Mouse (Mus musculus) embryonic facial prominence, embryonic 15.5 days (tissue): ENCODE results near the gene Ghitm. TPM values are rescaled to one million over a fixed set of nuclear protein-coding genes. Genes with fewer than 3 reads are reported as not detected.
A peak's percentile ranks its signal among the peaks of the same experiment; 100 is the strongest.

Source experiments
- ATAC-seq: fragments of 200-750 bp; cut with Nextera tagmentation; 2 replicates; pipeline ENCODE4 v1.8.0; 2017; ENCODE audit warnings: low read depth, moderate TSS enrichment; ENCODE audit not compliant: insufficient number of reproducible peaks, low FRiP score, low TSS enrichment
- H3K27ac ChIP-seq: fragments of 300-500 bp; sonication (generic); replicated peaks from 2 replicates; pipeline ENCODE4 v1.5.1; 2015; ENCODE audit warnings: mild to moderate bottlenecking, inconsistent platforms
- H3K27me3 ChIP-seq: fragments of 300-500 bp; sonication (generic); 2 replicates; pipeline ENCODE4 v1.6.1; 2015; ENCODE audit warnings: inconsistent platforms
- H3K36me3 ChIP-seq: fragments of 300-500 bp; sonication (generic); 2 replicates; pipeline ENCODE4 v1.6.1; 2015; ENCODE audit warnings: mild to moderate bottlenecking, inconsistent platforms
- H3K4me1 ChIP-seq: fragments of 300-500 bp; sonication (generic); 2 replicates; pipeline ENCODE4 v1.6.1; 2015; ENCODE audit warnings: inconsistent platforms
- H3K4me2 ChIP-seq: fragments of 300-500 bp; sonication (generic); replicated peaks from 2 replicates; pipeline ENCODE4 v1.6.1; 2015; ENCODE audit warnings: mild to moderate bottlenecking, inconsistent platforms
- H3K4me3 ChIP-seq: fragments of 300-500 bp; sonication (generic); replicated peaks from 2 replicates; pipeline ENCODE4 v1.5.1; 2015; ENCODE audit warnings: mild to moderate bottlenecking, inconsistent platforms
- H3K9ac ChIP-seq: fragments of 300-500 bp; sonication (generic); 2 replicates; pipeline ENCODE4 v1.6.1; 2015; ENCODE audit warnings: inconsistent platforms
- H3K9me3 ChIP-seq: fragments of 300-500 bp; sonication (generic); replicated peaks from 2 replicates; pipeline ENCODE4 v1.6.1; 2016; ENCODE audit warnings: inconsistent platforms
- WGBS: fragments of 180-500 bp; shearing (Covaris S2); methylation state at CpG from one replicate; pipeline ENCODE4 v1.1.7; 2015; 5-methylcytosine and 5-hydroxymethylcytosine counted together
- polyA plus RNA-seq: library from polyadenylated mRNA; unstranded; fragments of >200 nt; fragmentation: Nextera tagmentation; extraction: Ambion mirVana; gene quantifications from 2 replicates; pipeline ENCODE4 v1.2.1, GENCODE M21; 2015

The Ghitm gene
- polyA plus RNA-seq, 1 experiment from 2014 or later, result 188 TPM

DNA sequence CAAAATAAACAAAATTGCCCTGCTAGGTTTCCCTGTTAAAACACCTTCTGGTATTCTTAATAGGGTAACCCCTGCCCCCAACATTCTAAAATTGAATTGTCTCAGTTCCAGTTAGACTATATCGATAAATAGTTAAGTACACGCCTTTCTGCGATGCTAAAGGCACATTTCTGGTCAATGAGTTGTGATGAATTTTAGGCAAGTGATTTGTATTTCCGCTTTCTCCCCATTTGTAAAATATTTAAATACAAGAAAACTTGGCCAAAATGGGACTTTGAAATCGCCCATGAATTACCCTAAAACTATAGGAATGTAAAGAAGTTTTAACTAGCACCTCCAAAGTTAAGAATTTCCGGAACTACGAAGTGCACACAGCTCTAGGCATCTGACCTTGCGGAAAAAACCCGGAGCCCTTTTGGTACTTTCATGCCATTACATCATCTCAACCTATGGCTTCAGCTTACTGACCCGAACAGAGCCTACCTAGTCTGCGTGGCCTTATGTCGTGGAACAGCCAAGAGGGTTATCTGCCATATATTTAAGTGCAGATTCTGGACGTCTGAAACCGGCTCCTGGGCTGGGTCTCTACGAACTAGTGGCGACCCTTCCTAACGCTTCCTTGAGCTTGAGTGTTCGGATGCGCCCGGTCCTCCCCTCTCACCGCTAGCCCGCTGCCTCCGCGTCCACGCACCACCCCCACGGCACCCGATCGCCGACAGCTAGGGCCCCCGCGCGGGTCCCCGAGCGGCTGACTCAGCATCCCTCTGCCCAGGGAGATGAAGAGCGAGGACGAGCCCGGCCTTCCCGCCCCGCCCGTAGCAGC, 557 bp downstream of the Ghitm start:
- Histone ChIP-seq H3K9ac (peak overlapping the region; percentile 79), H3K36me3 (peaks cover 22% of the 10 kb centered on the region), H3K4me3 (peak overlapping the region; percentile 68), H3K9me3 (no peaks in the 10 kb centered on the region), H3K27me3 (no peaks in the 10 kb centered on the region), H3K4me2 (peak overlapping the region; percentile 55), H3K27ac (peak overlapping the region; percentile 78), H3K4me1 (peaks cover 5% of the 10 kb centered on the region; the same call in 1 of the 2 replicates)
- ATAC-seq, result peak; percentile 21; the same call in 1 of the 2 replicates
- WGBS, result 1% methylated on average over 40 of the region's 40 CpGs

DNA sequence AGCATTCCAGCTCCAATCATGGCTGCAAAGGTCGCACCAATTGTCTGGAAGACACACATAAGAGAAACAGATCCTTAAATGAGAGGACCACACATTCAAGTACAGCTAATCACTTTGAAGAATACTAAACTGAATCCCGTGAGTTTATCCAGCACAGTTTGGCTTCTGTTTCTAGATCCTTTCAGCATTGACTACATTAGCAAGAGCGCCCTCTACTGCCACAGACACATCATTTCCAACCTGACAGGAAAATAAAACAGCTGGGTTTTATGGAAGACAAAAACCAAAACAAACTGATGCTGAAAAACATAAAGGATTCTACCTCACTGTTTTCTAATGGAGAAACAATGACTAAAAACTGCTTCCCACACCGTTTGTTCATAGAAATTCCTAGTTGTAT, 7.4 kb downstream of the Ghitm start:
- Histone ChIP-seq H3K36me3 (peaks cover 68% of the 10 kb centered on the region), H3K9ac (no peak overlapping the region), H3K4me1 (no peaks in the 10 kb centered on the region), H3K4me2 (no peak overlapping the region), H3K27me3 (no peaks in the 10 kb centered on the region), H3K4me3 (no peak overlapping the region), H3K27ac (no peak overlapping the region), H3K9me3 (no peaks in the 10 kb centered on the region)
- 49% methylated on average over 4 of the region's 4 CpGs for whole genome bisulfite sequencing
- no peak for ATAC-seq

DNA sequence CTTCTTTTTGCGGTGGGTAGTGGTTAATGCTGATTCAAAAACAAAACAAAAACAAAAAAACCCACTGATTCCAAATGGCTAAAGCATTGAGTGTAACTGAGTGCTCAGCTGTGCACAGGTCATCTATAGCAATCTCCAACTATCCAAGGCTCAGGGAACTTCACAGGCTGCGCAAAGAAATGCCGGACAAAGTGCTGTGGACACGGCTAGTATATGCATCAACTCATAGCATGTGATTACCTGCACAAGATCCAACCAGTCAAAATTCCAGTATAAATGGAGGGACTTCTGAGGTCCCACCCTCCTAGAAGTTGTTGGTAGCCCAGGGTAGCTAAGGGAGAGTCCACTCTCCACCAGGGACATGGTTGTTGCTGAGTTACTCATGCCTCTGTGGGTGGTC, 15.8 kb downstream of the Ghitm start:
- Histone ChIP-seq H3K4me2 (no peak overlapping the region), H3K9me3 (no peaks in the 10 kb centered on the region), H3K9ac (no peak overlapping the region), H3K36me3 (peaks cover 32% of the 10 kb centered on the region), H3K27ac (no peak overlapping the region), H3K4me3 (no peak overlapping the region), H3K27me3 (no peaks in the 10 kb centered on the region), H3K4me1 (no peaks in the 10 kb centered on the region)
- ATAC-seq, result no peak
- WGBS, result 93% methylated on average over 4 of the region's 4 CpGs

DNA sequence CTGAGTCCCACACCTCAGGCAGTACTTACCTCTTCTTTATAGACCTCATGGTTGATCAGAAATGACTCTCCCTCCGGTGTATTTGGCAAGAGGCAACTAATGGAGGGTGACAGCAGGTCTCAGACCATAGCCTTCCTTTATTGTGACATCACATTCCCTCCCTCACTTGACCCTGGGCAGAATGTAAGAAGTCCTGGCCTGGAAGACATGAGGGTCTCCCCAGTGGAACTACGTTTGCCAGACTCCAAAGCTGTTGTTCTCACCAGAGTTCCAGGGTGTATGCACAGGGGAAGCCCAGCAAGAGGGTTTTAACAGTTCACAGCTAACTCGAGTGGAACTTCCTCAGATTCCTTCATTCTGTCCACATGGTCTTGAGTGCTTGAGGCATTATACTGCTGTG, 21.1 kb downstream of the Ghitm start, which contains the start of gene 2610528A11Rik:
Gene 2610528A11Rik, minus strand, starts transcription at position 101 of the 400 bp plus-strand sequence.
- ATAC-seq, result no peak
- Histone ChIP-seq H3K9ac (no peak within 1 kb of the TSS), H3K4me2 (no peak within 1 kb of the TSS), H3K9me3 (no peaks in the 10 kb centered on the region), H3K4me1 (no peaks in the 10 kb centered on the region), H3K27me3 (no peaks in the 10 kb centered on the region), H3K27ac (no peak within 1 kb of the TSS), H3K4me3 (no peak within 1 kb of the TSS), H3K36me3 (0 out of 2 replicates have a peak, but pooled peaks cover 8% of the 10 kb centered on the region)
- 49% methylated on average over 3 of the region's 3 CpGs for WGBS

DNA sequence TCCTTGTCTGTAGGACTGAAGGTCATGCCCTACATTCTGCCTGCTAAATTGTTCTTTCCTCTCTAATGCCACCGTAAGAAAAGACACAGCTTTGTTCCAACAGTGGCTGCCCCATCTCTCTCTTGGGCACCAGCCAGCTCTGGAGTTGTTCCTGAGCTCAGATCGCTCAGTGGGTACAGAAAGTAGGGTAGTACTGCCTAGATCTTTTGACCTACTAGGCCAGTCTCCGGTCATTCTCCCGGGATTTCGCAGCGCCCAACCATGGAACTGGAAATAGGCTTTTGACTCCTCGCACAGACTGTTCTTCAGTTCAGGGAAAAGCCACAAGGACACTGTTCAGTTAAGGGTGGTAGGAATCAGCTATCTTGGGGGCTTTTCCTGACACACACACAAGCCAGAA, 22.1 kb downstream of the Ghitm start:
- Histone ChIP-seq H3K27me3 (no peaks in the 10 kb centered on the region), H3K36me3 (no peaks in the 10 kb centered on the region), H3K4me1 (no peaks in the 10 kb centered on the region), H3K9ac (no peak overlapping the region), H3K4me2 (no peak overlapping the region), H3K9me3 (no peaks in the 10 kb centered on the region), H3K27ac (no peak overlapping the region), H3K4me3 (no peak overlapping the region)
- WGBS, result 85% methylated on average over 7 of the region's 7 CpGs
- ATAC-seq, result no peak

DNA sequence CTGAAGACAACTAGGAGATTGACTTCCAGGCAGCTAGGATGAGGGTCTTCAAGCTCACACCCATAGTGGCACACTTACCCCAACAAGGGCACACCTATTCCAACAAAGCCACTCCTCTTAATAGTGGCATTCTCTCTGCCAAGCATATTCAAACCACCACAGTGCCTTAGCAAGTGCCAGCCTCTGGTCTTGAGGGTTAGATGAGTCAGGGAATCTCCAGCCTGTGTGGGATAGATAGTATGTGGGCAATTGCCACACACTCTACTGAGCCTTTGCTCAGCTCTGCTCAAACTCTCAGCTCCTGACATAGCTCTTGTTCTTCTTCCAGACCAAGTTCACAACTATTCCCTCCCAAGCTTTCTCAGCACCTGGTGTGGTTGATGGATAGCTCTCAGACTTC, 23.7 kb downstream of the Ghitm start:
- no peaks in the 10 kb centered on the region for H3K9me3 ChIP-seq
- ATAC-seq, result no peak
- H3K9ac ChIP-seq, result no peak overlapping the region
- H3K4me2 ChIP-seq, result no peak overlapping the region
- H3K27me3 ChIP-seq, result no peaks in the 10 kb centered on the region
- H3K4me3 ChIP-seq, result no peak overlapping the region
- no peaks in the 10 kb centered on the region for H3K36me3 ChIP-seq
- no peaks in the 10 kb centered on the region for H3K4me1 ChIP-seq
- no peak overlapping the region for H3K27ac ChIP-seq

DNA sequence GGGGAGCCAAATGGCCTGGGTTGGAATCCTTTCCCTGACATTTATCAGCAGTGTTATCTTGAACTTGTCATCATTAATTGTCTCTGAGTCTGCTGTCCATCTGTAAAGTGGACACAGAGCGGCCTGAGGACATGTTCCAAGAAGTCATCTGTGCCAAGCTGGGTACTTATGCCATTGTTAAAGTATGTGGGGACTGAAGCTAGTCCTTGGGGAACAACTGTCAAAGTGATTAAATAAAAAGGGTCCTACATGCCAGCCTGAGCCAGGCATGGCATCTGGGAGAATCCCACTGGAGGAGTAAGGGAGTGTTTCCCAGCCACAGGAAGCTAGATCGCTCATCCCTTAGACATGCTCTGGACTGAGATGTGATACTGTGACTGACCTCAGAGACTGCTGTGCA, 24.6 kb downstream of the Ghitm start:
- Histone ChIP-seq H3K4me3 (no peak overlapping the region), H3K4me1 (no peaks in the 10 kb centered on the region), H3K9ac (no peak overlapping the region), H3K36me3 (no peaks in the 10 kb centered on the region), H3K4me2 (no peak overlapping the region), H3K9me3 (no peaks in the 10 kb centered on the region), H3K27ac (no peak overlapping the region), H3K27me3 (no peaks in the 10 kb centered on the region)
- ATAC-seq, result no peak
- 76% methylated on average over 2 of the region's 2 CpGs for WGBS

DNA sequence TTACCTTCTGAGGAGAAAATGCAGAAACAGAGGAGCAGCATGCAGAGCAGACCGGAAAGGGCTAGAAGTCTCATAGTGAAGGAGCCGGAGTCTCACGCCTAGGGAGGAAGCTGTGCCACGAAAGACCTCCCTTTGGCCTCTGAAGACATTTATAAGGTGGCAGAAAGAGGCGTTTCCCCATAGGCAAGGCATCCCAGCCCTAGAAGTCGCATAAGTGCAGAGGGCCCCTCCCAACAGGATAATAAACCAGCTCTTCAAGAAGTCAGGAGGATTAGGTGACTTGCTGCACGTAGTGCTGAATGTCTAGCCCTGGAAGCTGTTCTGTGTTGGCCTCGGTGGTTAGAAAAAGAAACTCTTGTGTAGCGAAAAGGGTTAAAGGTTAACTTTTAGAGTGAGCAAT, 25.1 kb downstream of the Ghitm start:
- Histone ChIP-seq H3K9ac (no peak overlapping the region), H3K36me3 (no peaks in the 10 kb centered on the region), H3K4me1 (no peaks in the 10 kb centered on the region), H3K27ac (no peak overlapping the region), H3K4me3 (no peak overlapping the region), H3K27me3 (no peaks in the 10 kb centered on the region), H3K9me3 (no peaks in the 10 kb centered on the region), H3K4me2 (no peak overlapping the region)
- ATAC-seq, result no peak
- WGBS, result 57% methylated on average over 9 of the region's 9 CpGs

DNA sequence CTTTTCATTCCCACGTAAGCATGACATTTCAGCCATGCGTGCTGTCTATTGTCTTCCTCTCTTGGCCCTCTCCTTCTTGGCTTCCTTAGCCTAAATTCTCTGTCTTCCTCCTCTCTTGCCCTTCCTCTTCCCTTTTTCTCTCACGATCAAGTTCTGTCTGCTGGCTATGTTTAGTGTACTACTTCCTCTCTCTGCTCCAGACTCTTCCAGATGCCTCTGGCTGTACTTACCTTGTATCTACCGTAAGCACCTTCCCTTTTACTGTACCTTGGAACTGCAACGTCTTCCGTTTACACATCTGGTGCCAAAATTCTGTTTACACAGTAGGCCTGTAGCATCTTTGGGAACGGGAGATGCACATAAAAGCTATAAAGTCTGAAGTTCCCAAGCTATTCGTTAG, 25.6 kb downstream of the Ghitm start:
- ATAC-seq, result no peak
- Histone ChIP-seq H3K9ac (no peak overlapping the region), H3K4me3 (no peak overlapping the region), H3K4me1 (no peaks in the 10 kb centered on the region), H3K9me3 (no peaks in the 10 kb centered on the region), H3K36me3 (no peaks in the 10 kb centered on the region), H3K27ac (no peak overlapping the region), H3K4me2 (no peak overlapping the region), H3K27me3 (no peaks in the 10 kb centered on the region)
- WGBS, result 72% methylated on average over 8 of the region's 8 CpGs

DNA sequence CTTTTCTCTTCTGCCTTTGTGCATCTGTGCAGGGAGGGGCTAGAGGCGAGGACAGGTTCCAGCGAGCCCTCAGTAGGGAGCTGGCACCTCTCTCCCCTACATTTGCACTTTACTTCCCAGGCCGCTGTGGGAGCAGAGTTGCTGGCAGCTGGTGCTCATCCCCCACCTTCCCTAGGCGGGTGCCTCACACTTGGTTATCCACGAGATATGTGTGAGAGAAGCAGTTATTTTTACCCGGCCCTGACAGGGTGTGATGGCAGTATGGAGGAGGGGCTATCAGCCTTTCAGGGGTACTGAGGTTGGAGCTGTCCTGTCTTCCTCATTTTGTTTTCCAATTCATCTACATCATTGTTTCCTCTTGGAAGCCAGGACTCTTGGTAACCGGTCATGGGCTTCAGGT, 29.2 kb downstream of the Ghitm start:
- no peak overlapping the region for H3K4me3 ChIP-seq
- no peak for ATAC-seq
- 35% methylated on average over 7 of the region's 7 CpGs for WGBS
- H3K36me3 ChIP-seq, result no peaks in the 10 kb centered on the region
- no peaks in the 10 kb centered on the region for H3K9me3 ChIP-seq
- no peak overlapping the region; the same call in 1 of the 2 replicates for H3K27ac ChIP-seq
- no peaks in the 10 kb centered on the region for H3K4me1 ChIP-seq
- H3K4me2 ChIP-seq, result no peak overlapping the region
- H3K27me3 ChIP-seq, result peaks cover under 1% of the 10 kb centered on the region; the same call in 1 of the 2 replicates
- no peak overlapping the region for H3K9ac ChIP-seq

DNA sequence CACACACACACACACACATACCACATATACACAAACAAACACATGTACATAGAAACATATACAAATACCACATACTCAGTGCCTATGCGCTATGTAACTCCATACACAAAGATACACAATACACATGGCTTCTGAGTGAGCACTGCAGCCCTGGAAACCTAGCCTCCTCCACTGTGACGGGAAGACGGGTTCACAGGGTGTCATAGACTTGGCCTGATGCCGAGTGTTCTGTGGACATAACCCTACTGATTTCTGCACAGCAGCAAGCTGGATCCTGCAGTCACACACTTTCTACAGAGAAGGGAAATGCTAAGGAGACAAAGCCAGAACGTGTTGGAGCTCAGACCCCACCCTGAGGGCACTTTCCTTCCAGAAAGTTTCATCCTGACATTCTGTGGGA, 30.3 kb downstream of the Ghitm start:
- Histone ChIP-seq H3K36me3 (no peaks in the 10 kb centered on the region), H3K4me3 (no peak overlapping the region), H3K27me3 (peaks cover 4% of the 10 kb centered on the region; the same call in 1 of the 2 replicates), H3K9ac (no peak overlapping the region), H3K4me1 (no peaks in the 10 kb centered on the region), H3K9me3 (no peaks in the 10 kb centered on the region), H3K27ac (no peak overlapping the region), H3K4me2 (no peak overlapping the region)
- ATAC-seq, result peak; percentile 56; the same call in 1 of the 2 replicates
- WGBS, result 41% methylated on average over 5 of the region's 5 CpGs

DNA sequence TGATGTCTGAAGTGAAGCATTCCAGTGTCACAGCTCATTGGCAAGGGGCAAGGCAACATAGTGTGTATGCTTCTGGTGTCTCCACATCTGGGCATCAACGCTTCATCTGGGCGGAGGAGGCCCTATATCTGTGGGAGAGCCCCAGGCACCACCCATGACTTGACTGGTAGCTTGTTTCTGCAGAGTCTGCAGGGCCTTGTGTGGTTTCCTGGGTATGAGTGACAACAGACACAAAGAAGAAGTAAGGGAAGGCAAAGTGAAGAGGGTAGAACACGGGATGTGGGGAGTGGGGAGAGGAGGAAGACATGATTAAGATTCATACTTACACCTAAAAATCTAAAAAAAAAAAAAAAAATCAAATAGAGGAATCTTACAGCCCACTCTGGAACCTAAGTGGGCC, 32.6 kb downstream of the Ghitm start:
- 73% methylated on average over 3 of the region's 3 CpGs for WGBS
- Histone ChIP-seq H3K36me3 (no peaks in the 10 kb centered on the region), H3K27me3 (peaks cover 24% of the 10 kb centered on the region), H3K27ac (no peak overlapping the region), H3K4me3 (no peak overlapping the region), H3K9ac (no peak overlapping the region), H3K9me3 (no peaks in the 10 kb centered on the region), H3K4me2 (no peak overlapping the region), H3K4me1 (peaks cover 10% of the 10 kb centered on the region)
- no peak for ATAC-seq
